Mouse (Mus musculus) liver, embryonic 12.5 days (tissue): ENCODE measurements around the gene Lyve1. TPM values are rescaled to one million over a fixed set of nuclear protein-coding genes. Genes with fewer than 3 reads are reported as not detected.

Experiments
- ATAC-seq: fragments of 200-750 bp; cut with Nextera tagmentation; 2 replicates; pipeline ENCODE4 v1.8.0; 2017; ENCODE audit warnings: moderate number of reproducible peaks, mild to moderate bottlenecking, moderate library complexity
- H3K27ac ChIP-seq: fragments of 300-500 bp; sonication (generic); 2 replicates; pipeline ENCODE4 v1.5.1; 2016; ENCODE audit warnings: mild to moderate bottlenecking
- H3K27me3 ChIP-seq: fragments of 300-500 bp; sonication (generic); replicated peaks from 2 replicates; pipeline ENCODE4 v1.6.1; 2016; ENCODE audit warnings: mild to moderate bottlenecking, moderate library complexity
- H3K36me3 ChIP-seq: fragments of 300-500 bp; sonication (generic); 2 replicates; pipeline ENCODE4 v1.6.1; 2016; ENCODE audit warnings: mild to moderate bottlenecking, moderate library complexity
- H3K4me1 ChIP-seq: fragments of 300-500 bp; sonication (generic); 2 replicates; pipeline ENCODE4 v1.6.1; 2016
- H3K4me2 ChIP-seq: fragments of 300-500 bp; sonication (generic); 2 replicates; pipeline ENCODE4 v1.6.1; 2016; ENCODE audit warnings: mild to moderate bottlenecking, moderate library complexity
- H3K4me3 ChIP-seq: fragments of 300-500 bp; sonication (generic); 2 replicates; pipeline ENCODE4 v1.5.1; 2016; ENCODE audit warnings: mild to moderate bottlenecking, moderate library complexity
- H3K9ac ChIP-seq: fragments of 300-500 bp; sonication (generic); 2 replicates; pipeline ENCODE4 v1.6.1; 2016; ENCODE audit warnings: mild to moderate bottlenecking, moderate library complexity
- H3K9me3 ChIP-seq: fragments of 300-500 bp; sonication (generic); replicated peaks from 2 replicates; pipeline ENCODE4 v1.6.1; 2016; ENCODE audit warnings: mild to moderate bottlenecking, moderate library complexity
- WGBS: fragments of 180-500 bp; shearing (Covaris S2); methylation state at CpG from one replicate; pipeline ENCODE4 v1.1.7; 2016; ENCODE audit not compliant: insufficient replicate concordance; 5-methylcytosine and 5-hydroxymethylcytosine counted together
- polyA plus RNA-seq: library from polyadenylated mRNA; unstranded; fragments of >200 nt; fragmentation: Nextera tagmentation; extraction: Ambion mirVana; gene quantifications from 2 replicates; pipeline ENCODE4 v1.2.1, GENCODE M21; 2016

Lyve1 gene
- polyA plus RNA-seq, 1 experiment from 2014 or later, result 26.7 TPM

- ATAC-seq, result no peak
- Histone ChIP-seq H3K4me2 (no peak overlapping the region), H3K27ac (no peak overlapping the region), H3K27me3 (no peaks in the 10 kb centered on the region), H3K4me3 (no peak overlapping the region), H3K9ac (no peak overlapping the region), H3K36me3 (peaks cover 83% of the 10 kb centered on the region), H3K9me3 (no peaks in the 10 kb centered on the region), H3K4me1 (peaks cover 44% of the 10 kb centered on the region)
- WGBS, result 78% methylated on average over 4 of the region's 4 CpGs
Measured at GRCm38 (mm10) chr7:110822055-110822454, 41.0 kb downstream of the Lyve1 start.

GRCm38 (mm10) chr7:110821653-110822052 is 41.4 kb downstream of the Lyve1 start:
- H3K4me1 ChIP-seq, result peaks cover 44% of the 10 kb centered on the region
- no peak overlapping the region for H3K9ac ChIP-seq
- peaks cover 81% of the 10 kb centered on the region for H3K36me3 ChIP-seq
- no peak overlapping the region for H3K4me3 ChIP-seq
- no peak overlapping the region for H3K4me2 ChIP-seq
- WGBS, result 79% methylated on average over 3 of the region's 3 CpGs
- no peaks in the 10 kb centered on the region for H3K27me3 ChIP-seq
- H3K9me3 ChIP-seq, result no peaks in the 10 kb centered on the region
- ATAC-seq, result no peak
- no peak overlapping the region for H3K27ac ChIP-seq

GRCm38 (mm10) chr7:110821068-110821467 is 42.0 kb downstream of the Lyve1 start:
- Histone ChIP-seq H3K9me3 (no peaks in the 10 kb centered on the region), H3K36me3 (peaks cover 76% of the 10 kb centered on the region), H3K4me1 (peaks cover 44% of the 10 kb centered on the region), H3K4me2 (no peak overlapping the region), H3K27me3 (no peaks in the 10 kb centered on the region), H3K27ac (no peak overlapping the region), H3K4me3 (no peak overlapping the region), H3K9ac (no peak overlapping the region)
- 54% methylated on average over 5 of the region's 5 CpGs for WGBS
- ATAC-seq, result no peak

- 30% methylated on average over 11 of the region's 11 CpGs for WGBS
- H3K9ac ChIP-seq, result peak overlapping the region; percentile 49; the same call in 1 of the 2 replicates
- H3K27ac ChIP-seq, result peak overlapping the region; percentile 87
Measured at GRCm38 (mm10) chr7:110818787-110819350, 44.2 kb downstream of the Lyve1 start.

GRCm38 (mm10) chr7:110818206-110818605 is 44.8 kb downstream of the Lyve1 start:
- Histone ChIP-seq H3K4me1 (peaks cover 47% of the 10 kb centered on the region), H3K27me3 (no peaks in the 10 kb centered on the region), H3K9me3 (no peaks in the 10 kb centered on the region), H3K27ac (peak overlapping the region; percentile 87), H3K36me3 (peaks cover 66% of the 10 kb centered on the region), H3K9ac (peak overlapping the region; percentile 15; the same call in 1 of the 2 replicates), H3K4me3 (no peak overlapping the region), H3K4me2 (0 out of 2 replicates have a peak overlapping the region, but pooled peaks have one; percentile 56)
- 71% methylated on average over 6 of the region's 6 CpGs for WGBS
- ATAC-seq, result no peak

More at GRCm38 (mm10) chr7:110818787-110819350, 44.2 kb downstream of the Lyve1 start:
- Histone ChIP-seq H3K36me3 (peaks cover 69% of the 10 kb centered on the region), H3K4me2 (peak overlapping the region; percentile 56), H3K27me3 (no peaks in the 10 kb centered on the region), H3K4me1 (peaks cover 51% of the 10 kb centered on the region), H3K9me3 (no peaks in the 10 kb centered on the region), H3K4me3 (no peak overlapping the region)
- peak; percentile 96 for ATAC-seq

GRCm38 (mm10) chr7:110816037-110816436 is 47.0 kb downstream of the Lyve1 start:
- 71% methylated on average over 5 of the region's 5 CpGs for WGBS
- Histone ChIP-seq H3K9ac (no peak overlapping the region), H3K4me2 (no peak overlapping the region), H3K27ac (no peak overlapping the region), H3K9me3 (no peaks in the 10 kb centered on the region), H3K36me3 (peaks cover 66% of the 10 kb centered on the region), H3K4me1 (peaks cover 44% of the 10 kb centered on the region), H3K27me3 (no peaks in the 10 kb centered on the region), H3K4me3 (no peak overlapping the region)
- ATAC-seq, result no peak

- peak overlapping the region; percentile 38; the same call in 1 of the 2 replicates for H3K27ac ChIP-seq
- peaks cover 75% of the 10 kb centered on the region for H3K36me3 ChIP-seq
- no peak overlapping the region for H3K4me2 ChIP-seq
- no peaks in the 10 kb centered on the region for H3K27me3 ChIP-seq
- H3K9ac ChIP-seq, result no peak overlapping the region
- WGBS, result 35% methylated on average over 1 of the region's 1 CpGs
- H3K9me3 ChIP-seq, result no peaks in the 10 kb centered on the region
- ATAC-seq, result peak; percentile 67
- H3K4me1 ChIP-seq, result peaks cover 24% of the 10 kb centered on the region
- H3K4me3 ChIP-seq, result no peak overlapping the region
Measured at GRCm38 (mm10) chr7:110813983-110814382, 49.1 kb downstream of the Lyve1 start.

- Histone ChIP-seq H3K9me3 (no peaks in the 10 kb centered on the region), H3K9ac (no peak overlapping the region), H3K27ac (no peak overlapping the region), H3K4me1 (peaks cover 11% of the 10 kb centered on the region), H3K4me2 (no peak overlapping the region), H3K27me3 (no peaks in the 10 kb centered on the region), H3K36me3 (peaks cover 85% of the 10 kb centered on the region), H3K4me3 (no peak overlapping the region)
- 82% methylated on average over 5 of the region's 5 CpGs for WGBS
- ATAC-seq, result no peak
Measured at GRCm38 (mm10) chr7:110811529-110811928, 51.5 kb downstream of the Lyve1 start.

GRCm38 (mm10) chr7:110810995-110811394 is 52.0 kb downstream of the Lyve1 start:
- Histone ChIP-seq H3K9me3 (no peaks in the 10 kb centered on the region), H3K27ac (no peak overlapping the region), H3K9ac (no peak overlapping the region), H3K36me3 (peaks cover 90% of the 10 kb centered on the region), H3K27me3 (no peaks in the 10 kb centered on the region), H3K4me2 (no peak overlapping the region), H3K4me1 (peaks cover 11% of the 10 kb centered on the region), H3K4me3 (no peak overlapping the region)
- ATAC-seq, result no peak
- 89% methylated on average over 8 of the region's 8 CpGs for WGBS

- peaks cover 11% of the 10 kb centered on the region for H3K4me1 ChIP-seq
- H3K27me3 ChIP-seq, result no peaks in the 10 kb centered on the region
- H3K9me3 ChIP-seq, result no peaks in the 10 kb centered on the region
- no peak overlapping the region for H3K9ac ChIP-seq
- H3K4me2 ChIP-seq, result no peak overlapping the region
- H3K27ac ChIP-seq, result no peak overlapping the region; the same call in 1 of the 2 replicates
- no peak overlapping the region for H3K4me3 ChIP-seq
- peaks cover 91% of the 10 kb centered on the region for H3K36me3 ChIP-seq
- WGBS, result 85% methylated on average over 18 of the region's 18 CpGs
- no peak for ATAC-seq
Measured at GRCm38 (mm10) chr7:110809585-110810557, 53.2 kb downstream of the Lyve1 start.

- H3K27me3 ChIP-seq, result no peaks in the 10 kb centered on the region
- peaks cover 4% of the 10 kb centered on the region for H3K4me1 ChIP-seq
- H3K9ac ChIP-seq, result no peak overlapping the region
- H3K4me3 ChIP-seq, result no peak overlapping the region
- ATAC-seq, result no peak
- no peak overlapping the region for H3K4me2 ChIP-seq
- H3K36me3 ChIP-seq, result peaks cover 95% of the 10 kb centered on the region
- no peaks in the 10 kb centered on the region for H3K9me3 ChIP-seq
- H3K27ac ChIP-seq, result no peak overlapping the region
- WGBS, result 78% methylated on average over 3 of the region's 3 CpGs
Measured at GRCm38 (mm10) chr7:110808962-110809361, 54.1 kb downstream of the Lyve1 start.

- H3K9ac ChIP-seq, result no peak overlapping the region
- 90% methylated on average over 13 of the region's 13 CpGs for WGBS
Measured at GRCm38 (mm10) chr7:110807460-110808030, 55.5 kb downstream of the Lyve1 start.

More at GRCm38 (mm10) chr7:110807460-110808030, 55.5 kb downstream of the Lyve1 start:
- Histone ChIP-seq H3K4me3 (no peak overlapping the region), H3K4me1 (no peaks in the 10 kb centered on the region), H3K4me2 (no peak overlapping the region), H3K9me3 (no peaks in the 10 kb centered on the region), H3K36me3 (peaks cover 100% of the 10 kb centered on the region), H3K27ac (no peak overlapping the region), H3K27me3 (no peaks in the 10 kb centered on the region)
- ATAC-seq, result no peak
